Mouse (Mus musculus) kidney, adult 10 weeks (tissue): Measurements from ENCODE around the gene Hist1h2bh. TPM values are rescaled to one million over a fixed set of nuclear protein-coding genes. Genes with fewer than 3 reads are reported as not detected.

Source experiments
- polyA plus RNA-seq: library from polyadenylated mRNA; stranded (reverse); fragments of 350-450 nt; fragmentation: Illumina TruSeq; extraction: RNeasy Lipid Tissue Mini Kit (QIAGEN cat#74804); gene quantifications from one replicate; pipeline ENCODE4 v1.2.3, GENCODE M21; 2014; ENCODE audit warnings: low read depth, low replicate concordance

Gene Hist1h2bh
- polyA plus RNA-seq, 1 experiment from 2014 or later = 1.2 TPM

Other genes starting within 250 kb of the Hist1h2bh start
- 57.7 TPM for gene Zfp322a, start 174.2 kb downstream of the Hist1h2bh start, polyA plus RNA-seq
- 2.4 TPM for gene Abt1, start 119.5 kb downstream of the Hist1h2bh start, polyA plus RNA-seq
- gene Btn1a1, start 77.5 kb downstream of the Hist1h2bh start, polyA plus RNA-seq = not detected
- not detected for gene Btn2a2, start 54.5 kb downstream of the Hist1h2bh start, polyA plus RNA-seq
- not detected for gene Hist1h4h, start 12.3 kb downstream of the Hist1h2bh start, polyA plus RNA-seq
- gene Hist1h2af, start 9.5 kb downstream of the Hist1h2bh start, polyA plus RNA-seq = not detected
- not detected for gene Hist1h3g, start 8.0 kb downstream of the Hist1h2bh start, polyA plus RNA-seq
- not detected for gene Hist1h3f, start 660 bp upstream of the Hist1h2bh start, polyA plus RNA-seq
- not detected for gene Hist1h4f, start 8.3 kb upstream of the Hist1h2bh start, polyA plus RNA-seq
- gene Hist1h1d, start 9.9 kb upstream of the Hist1h2bh start, polyA plus RNA-seq = 3.8 TPM
- not detected for gene Hist1h3e, start 19.0 kb upstream of the Hist1h2bh start, polyA plus RNA-seq
- gene Hist1h2ae, start 27.8 kb upstream of the Hist1h2bh start, polyA plus RNA-seq = not detected
- not detected for gene Hist1h2bg, start 28.0 kb upstream of the Hist1h2bh start, polyA plus RNA-seq
- not detected for gene Hist1h2bf, start 30.8 kb upstream of the Hist1h2bh start, polyA plus RNA-seq
- gene Hist1h2ad, start 31.0 kb upstream of the Hist1h2bh start, polyA plus RNA-seq = not detected
- 0.49 TPM for gene Hist1h3d, start 32.4 kb upstream of the Hist1h2bh start, polyA plus RNA-seq
- gene Hist1h4d, start 38.2 kb upstream of the Hist1h2bh start, polyA plus RNA-seq = 0.40 TPM
- gene Hist1h2be, start 77.7 kb upstream of the Hist1h2bh start, polyA plus RNA-seq = 17.8 TPM
- gene Hist1h1e, start 79.2 kb upstream of the Hist1h2bh start, polyA plus RNA-seq = 7.7 TPM
- 3.4 TPM for gene Hist1h2ac, start 140.6 kb upstream of the Hist1h2bh start, polyA plus RNA-seq
- 366 TPM for gene Hist1h2bc, start 140.8 kb upstream of the Hist1h2bh start, polyA plus RNA-seq
- not detected for gene Hist1h1t, start 152.4 kb upstream of the Hist1h2bh start, polyA plus RNA-seq
- 6.6 TPM for gene Hist1h4c, start 155.1 kb upstream of the Hist1h2bh start, polyA plus RNA-seq
- gene Hfe, start 167.5 kb upstream of the Hist1h2bh start, polyA plus RNA-seq = 29.7 TPM
- gene Hist1h1c, start 195.4 kb upstream of the Hist1h2bh start, polyA plus RNA-seq = 67.6 TPM
- not detected for gene Hist1h3c, start 202.2 kb upstream of the Hist1h2bh start, polyA plus RNA-seq
- not detected for gene Hist1h2bb, start 203.3 kb upstream of the Hist1h2bh start, polyA plus RNA-seq
- not detected for gene Hist1h2ab, start 207.7 kb upstream of the Hist1h2bh start, polyA plus RNA-seq
- not detected for gene Hist1h3b, start 208.9 kb upstream of the Hist1h2bh start, polyA plus RNA-seq
- not detected for gene Hist1h4b, start 213.6 kb upstream of the Hist1h2bh start, polyA plus RNA-seq
- gene Hist1h4a, start 217.8 kb upstream of the Hist1h2bh start, polyA plus RNA-seq = not detected
- not detected for gene Hist1h3a, start 219.0 kb upstream of the Hist1h2bh start, polyA plus RNA-seq
- gene Hist1h1a, start 220.3 kb upstream of the Hist1h2bh start, polyA plus RNA-seq = not detected
- not detected for gene Trim38, start 226.5 kb upstream of the Hist1h2bh start, polyA plus RNA-seq